Mouse (Mus musculus): Measurements from ENCODE around the gene Vmn1r55. TPM values are rescaled to one million over a fixed set of nuclear protein-coding genes. Genes with fewer than 3 reads are reported as not detected.
A peak's percentile ranks its signal among the peaks of the same experiment; 100 is the strongest.
"Not testable (repeated sequence)": the region's sequence is repeated elsewhere in the genome, so short reads cannot be mapped to it uniquely, and the experiment has no call there.

The Vmn1r55 gene
- polyA plus RNA-seq (2015; fragmentation: Nextera tagmentation; extraction: Ambion mirVana) = not detected in 2 replicates

DNA sequence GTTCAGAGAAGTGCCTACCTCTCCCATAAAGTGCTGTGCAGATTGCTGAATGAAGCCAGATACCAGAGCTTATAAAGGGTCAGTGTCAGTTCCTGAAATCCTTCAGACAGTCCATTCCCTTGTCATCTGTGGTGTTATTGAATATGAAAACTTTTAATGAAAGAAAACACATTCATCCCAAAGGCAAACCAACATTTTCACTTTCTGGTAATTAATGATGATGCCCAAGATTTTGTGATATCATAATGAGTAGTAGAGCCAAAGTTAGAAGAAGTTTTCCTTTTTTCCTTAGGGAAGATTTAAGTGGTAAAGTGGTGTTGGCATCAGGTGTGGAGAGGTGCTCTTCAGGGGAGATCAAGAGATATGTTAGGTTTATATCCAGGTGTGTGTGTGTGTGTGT lies at the start of gene Vmn1r55:
Vmn1r55 (minus strand) TSS at position 101 of the 400 bp plus-strand sequence.
- H3K4me2 ChIP-seq (ENCODE audit: low read depth, low read length); H3K9me3 ChIP-seq (replicated peaks; ENCODE audit: control insufficient read depth, low read length); H3K4me1 ChIP-seq (ENCODE audit: control insufficient read depth, low read depth, low read length); H3K9ac ChIP-seq (ENCODE audit: low read depth, low read length); H3K36me3 ChIP-seq (ENCODE audit: control insufficient read depth, insufficient read depth); H3K4me3 ChIP-seq (ENCODE audit: low read depth, low read length); ATAC-seq (ENCODE audit: low read depth); H3K27ac ChIP-seq (ENCODE audit: low read length); H3K27me3 ChIP-seq (ENCODE audit: control insufficient read depth, insufficient read depth, low read depth, low read length): not testable (repeated sequence)

DNA sequence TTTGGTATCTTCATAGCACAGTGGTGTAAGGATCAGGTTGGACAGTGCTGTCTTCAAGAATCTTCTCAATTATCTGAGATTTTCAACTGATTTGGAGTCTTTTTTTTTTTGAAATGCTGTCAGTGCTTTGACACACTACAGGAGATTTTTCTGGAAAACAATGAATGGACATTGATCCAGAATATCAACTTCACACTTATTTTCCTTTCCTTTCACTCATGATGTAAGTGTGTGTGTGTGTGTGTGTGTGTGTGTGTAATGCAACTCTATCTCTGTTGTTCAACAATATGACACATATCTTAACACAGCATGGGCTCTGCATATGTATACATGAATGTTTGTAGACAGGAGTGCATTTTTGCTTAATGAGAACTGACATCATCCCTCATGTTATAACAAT lies 47.2 kb upstream of the Vmn1r55 start, which contains the start of gene Vmn1r56:
Vmn1r56 (minus strand) TSS at position 101 of the 400 bp plus-strand sequence.
- not testable (repeated sequence) for H3K4me2 ChIP-seq (ENCODE audit: low read depth, low read length); H3K27ac ChIP-seq (ENCODE audit: low read length); H3K36me3 ChIP-seq (ENCODE audit: control insufficient read depth, insufficient read depth); ATAC-seq (ENCODE audit: low read depth); H3K9ac ChIP-seq (ENCODE audit: low read depth, low read length); H3K9me3 ChIP-seq (replicated peaks; ENCODE audit: control insufficient read depth, low read length); H3K4me3 ChIP-seq (ENCODE audit: low read depth, low read length); H3K27me3 ChIP-seq (ENCODE audit: control insufficient read depth, insufficient read depth, low read depth, low read length); H3K4me1 ChIP-seq (ENCODE audit: control insufficient read depth, low read depth, low read length)

DNA sequence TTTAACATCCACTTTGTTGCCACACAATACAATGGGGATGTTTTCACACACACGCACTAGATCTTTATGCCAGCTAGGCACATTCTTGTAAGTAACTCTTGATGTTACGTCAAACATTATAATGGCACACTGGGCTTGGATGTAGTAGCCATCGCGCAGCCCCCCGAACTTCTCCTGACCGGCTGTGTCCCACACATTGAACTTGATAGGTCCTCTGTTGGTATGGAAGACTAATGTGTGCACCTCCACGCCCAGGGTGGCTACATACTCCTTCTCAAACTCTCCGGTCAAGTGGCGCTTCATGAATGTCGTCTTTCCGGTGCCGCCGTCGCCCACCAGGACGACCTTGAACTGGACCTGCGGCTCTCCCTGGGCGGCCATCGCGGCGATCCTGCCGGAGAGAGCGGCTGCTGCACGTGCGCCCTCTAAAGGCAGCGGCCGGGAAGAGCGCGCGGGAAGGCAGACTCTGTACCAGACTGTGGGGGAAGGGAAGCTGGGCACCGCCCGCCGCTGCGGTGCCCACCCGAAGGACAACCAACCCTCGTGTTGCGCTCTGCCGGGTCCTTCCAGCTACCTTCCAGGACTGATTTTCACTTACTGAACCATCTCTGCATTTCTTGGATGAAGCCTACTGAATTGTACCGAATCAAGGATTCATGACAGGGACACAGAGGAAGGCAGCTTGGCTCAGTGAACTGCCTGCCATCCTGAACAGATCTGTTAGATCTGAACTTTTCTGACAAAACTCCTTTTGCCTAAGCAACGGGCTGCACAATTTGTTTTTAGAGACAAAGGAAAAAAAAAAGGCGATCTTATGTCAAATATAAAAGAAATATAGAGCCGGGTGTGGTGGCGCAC lies 23.7 kb downstream of the Vmn1r55 start, which contains the start of gene Rasl2-9:
Rasl2-9 (minus strand) TSS at position 402 of the 858 bp plus-strand sequence.
- Histone ChIP-seq H3K27ac (ENCODE audit: low read length) (no peak within 1 kb of the TSS), H3K9ac (ENCODE audit: low read depth, low read length) (no peak within 1 kb of the TSS), H3K4me3 (ENCODE audit: low read depth, low read length) (peak within 1 kb of the TSS; percentile 38), H3K4me1 (ENCODE audit: control insufficient read depth, low read depth, low read length) (no peaks in the 10 kb centered on the region), H3K36me3 (ENCODE audit: control insufficient read depth, insufficient read depth) (no peaks in the 10 kb centered on the region), H3K4me2 (ENCODE audit: low read depth, low read length) (peak within 1 kb of the TSS; percentile 49), H3K27me3 (ENCODE audit: control insufficient read depth, insufficient read depth, low read depth, low read length) (no peaks in the 10 kb centered on the region), H3K9me3 (replicated peaks; ENCODE audit: control insufficient read depth, low read length) (no peaks in the 10 kb centered on the region)
- WGBS (ENCODE audit: insufficient replicate concordance) = 12% methylated on average over 42 of the region's 42 CpGs
- peak; percentile 75 for ATAC-seq (ENCODE audit: low read depth)

DNA sequence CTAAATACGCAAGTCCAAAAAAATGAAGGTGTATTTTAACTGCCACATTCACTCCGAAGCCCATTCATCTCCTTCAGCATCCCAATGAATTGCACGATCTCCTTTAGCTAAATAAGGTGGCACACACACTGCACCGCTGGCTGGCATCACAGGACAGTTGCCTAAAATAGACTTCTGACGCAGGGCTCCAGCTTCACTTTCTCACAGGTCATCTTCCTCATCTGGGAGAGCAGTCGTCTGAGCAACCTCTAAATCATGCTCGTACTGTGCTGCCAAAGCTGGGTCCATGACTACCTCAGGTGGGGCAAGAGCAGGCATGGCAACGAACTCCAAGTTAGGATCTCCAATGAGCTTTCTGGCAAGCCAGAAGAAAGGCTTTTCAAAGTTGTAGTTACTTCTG lies 24.4 kb downstream of the Vmn1r55 start:
- H3K4me2 ChIP-seq (ENCODE audit: low read depth, low read length) = peak overlapping the region; percentile 49
- no peaks in the 10 kb centered on the region for H3K27me3 ChIP-seq (ENCODE audit: control insufficient read depth, insufficient read depth, low read depth, low read length)
- no peak overlapping the region for H3K4me3 ChIP-seq (ENCODE audit: low read depth, low read length)
- H3K9me3 ChIP-seq (replicated peaks; ENCODE audit: control insufficient read depth, low read length) = no peaks in the 10 kb centered on the region
- no peak for ATAC-seq (ENCODE audit: low read depth)
- H3K27ac ChIP-seq (ENCODE audit: low read length) = no peak overlapping the region
- WGBS (ENCODE audit: insufficient replicate concordance) = 64% methylated on average over 8 of the region's 8 CpGs
- no peak overlapping the region for H3K9ac ChIP-seq (ENCODE audit: low read depth, low read length)
- H3K36me3 ChIP-seq (ENCODE audit: control insufficient read depth, insufficient read depth) = no peaks in the 10 kb centered on the region
- no peaks in the 10 kb centered on the region for H3K4me1 ChIP-seq (ENCODE audit: control insufficient read depth, low read depth, low read length)

DNA sequence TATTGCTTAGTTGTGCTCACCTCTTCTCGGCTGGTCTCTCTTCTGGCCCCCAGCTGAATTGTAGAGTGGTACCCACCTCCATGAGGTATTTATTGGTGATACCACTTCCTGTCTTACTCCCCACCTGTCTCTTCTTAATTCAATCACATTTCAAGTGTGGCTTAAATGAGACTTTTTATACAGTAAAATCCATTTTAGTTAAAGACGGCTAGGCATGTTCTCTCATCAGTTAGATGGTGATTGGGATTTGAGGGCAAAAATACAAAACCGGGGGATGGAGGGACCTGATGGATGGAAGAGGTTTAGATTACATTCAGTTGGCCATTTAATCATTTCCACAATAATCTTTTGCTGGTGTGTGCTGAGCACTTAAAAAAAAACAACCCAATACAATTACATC lies 32.6 kb downstream of the Vmn1r55 start, which contains the start of gene Rfpl4:
Rfpl4 (minus strand) TSS at position 101 of the 400 bp plus-strand sequence.
- no peak within 1 kb of the TSS for H3K4me3 ChIP-seq (ENCODE audit: low read depth, low read length)
- no peaks in the 10 kb centered on the region for H3K9me3 ChIP-seq (replicated peaks; ENCODE audit: control insufficient read depth, low read length)
- no peak for ATAC-seq (ENCODE audit: low read depth)
- no peaks in the 10 kb centered on the region for H3K27me3 ChIP-seq (ENCODE audit: control insufficient read depth, insufficient read depth, low read depth, low read length)
- no peak within 1 kb of the TSS for H3K9ac ChIP-seq (ENCODE audit: low read depth, low read length)
- 61% methylated on average over 3 of the region's 3 CpGs for WGBS (ENCODE audit: insufficient replicate concordance)
- no peaks in the 10 kb centered on the region for H3K36me3 ChIP-seq (ENCODE audit: control insufficient read depth, insufficient read depth)
- H3K4me2 ChIP-seq (ENCODE audit: low read depth, low read length) = no peak within 1 kb of the TSS
- H3K27ac ChIP-seq (ENCODE audit: low read length) = no peak within 1 kb of the TSS
- no peaks in the 10 kb centered on the region for H3K4me1 ChIP-seq (ENCODE audit: control insufficient read depth, low read depth, low read length)

DNA sequence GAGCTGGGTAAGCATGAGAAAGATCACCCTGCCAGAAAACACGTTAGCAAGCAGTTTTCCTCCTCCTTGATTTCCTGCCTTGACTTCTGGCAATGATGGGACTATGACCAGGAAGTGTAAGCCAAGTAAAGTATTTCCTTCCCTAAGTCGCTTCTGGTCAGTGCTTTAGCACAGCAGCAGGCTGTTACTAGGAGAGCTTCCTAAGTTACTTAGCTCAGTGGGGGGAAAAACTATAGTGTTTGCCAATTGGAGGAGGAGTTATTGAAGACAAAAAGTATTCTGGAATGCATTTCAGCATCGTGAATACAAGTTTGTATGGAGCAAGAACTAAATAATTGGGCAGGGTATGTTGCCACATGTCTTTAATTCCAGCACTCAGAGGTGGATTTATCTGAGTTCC lies 36.8 kb downstream of the Vmn1r55 start:
- H3K9ac ChIP-seq (ENCODE audit: low read depth, low read length) = no peak overlapping the region
- no peak overlapping the region for H3K4me2 ChIP-seq (ENCODE audit: low read depth, low read length)
- ATAC-seq (ENCODE audit: low read depth) = no peak
- no peak overlapping the region for H3K27ac ChIP-seq (ENCODE audit: low read length)
- no peaks in the 10 kb centered on the region for H3K27me3 ChIP-seq (ENCODE audit: control insufficient read depth, insufficient read depth, low read depth, low read length)
- 16% methylated on average over 3 of the region's 3 CpGs for WGBS (ENCODE audit: insufficient replicate concordance)
- H3K4me3 ChIP-seq (ENCODE audit: low read depth, low read length) = no peak overlapping the region
- H3K36me3 ChIP-seq (ENCODE audit: control insufficient read depth, insufficient read depth) = no peaks in the 10 kb centered on the region
- H3K9me3 ChIP-seq (replicated peaks; ENCODE audit: control insufficient read depth, low read length) = no peaks in the 10 kb centered on the region
- H3K4me1 ChIP-seq (ENCODE audit: control insufficient read depth, low read depth, low read length) = no peaks in the 10 kb centered on the region

DNA sequence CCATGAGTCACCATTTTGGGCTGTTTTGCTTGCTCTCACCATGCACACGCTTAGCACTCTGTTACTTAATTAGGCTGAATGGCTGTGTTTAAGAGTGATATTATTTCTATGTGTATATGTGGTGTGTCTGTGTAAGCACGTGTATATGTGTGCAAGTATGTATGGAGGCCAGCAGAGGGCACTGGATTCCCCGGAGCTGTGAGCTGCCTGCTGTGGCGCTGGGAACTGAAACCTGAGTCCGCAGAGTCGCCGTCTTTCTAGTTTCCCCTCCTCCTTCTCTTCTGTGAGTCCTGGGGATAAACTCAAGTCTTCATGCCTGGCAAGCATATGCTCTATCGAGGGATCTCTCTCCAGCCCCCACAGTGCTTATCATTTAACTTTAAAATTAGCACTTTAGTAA lies 40.2 kb downstream of the Vmn1r55 start:
- H3K9me3 ChIP-seq (replicated peaks; ENCODE audit: control insufficient read depth, low read length) = no peaks in the 10 kb centered on the region
- no peak overlapping the region for H3K27ac ChIP-seq (ENCODE audit: low read length)
- no peak overlapping the region for H3K4me2 ChIP-seq (ENCODE audit: low read depth, low read length)
- ATAC-seq (ENCODE audit: low read depth) = no peak
- H3K4me1 ChIP-seq (ENCODE audit: control insufficient read depth, low read depth, low read length) = no peaks in the 10 kb centered on the region
- H3K36me3 ChIP-seq (ENCODE audit: control insufficient read depth, insufficient read depth) = no peaks in the 10 kb centered on the region
- H3K9ac ChIP-seq (ENCODE audit: low read depth, low read length) = no peak overlapping the region
- H3K27me3 ChIP-seq (ENCODE audit: control insufficient read depth, insufficient read depth, low read depth, low read length) = no peaks in the 10 kb centered on the region
- H3K4me3 ChIP-seq (ENCODE audit: low read depth, low read length) = no peak overlapping the region
- 71% methylated on average over 8 of the region's 8 CpGs for WGBS (ENCODE audit: insufficient replicate concordance)

DNA sequence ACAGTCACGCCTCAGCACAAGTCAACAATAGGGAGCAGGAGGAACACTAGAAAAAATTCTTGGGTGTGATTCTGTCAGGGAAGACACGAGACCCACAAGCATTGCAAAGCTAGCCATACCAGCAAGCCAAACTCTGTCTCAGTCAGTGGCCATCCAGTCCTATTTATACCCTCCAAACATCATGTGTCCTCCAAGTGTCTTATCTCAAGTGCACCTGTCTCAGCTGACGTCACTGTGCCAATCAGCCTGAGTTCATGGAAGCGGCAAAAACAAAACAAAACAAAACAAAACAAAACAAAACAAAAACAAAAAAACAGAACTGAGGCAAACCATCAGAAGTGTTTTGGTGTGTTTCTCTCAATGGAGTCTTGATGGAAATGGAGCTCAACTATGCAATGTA lies 41.2 kb downstream of the Vmn1r55 start:
- Histone ChIP-seq H3K4me1 (ENCODE audit: control insufficient read depth, low read depth, low read length) (no peaks in the 10 kb centered on the region), H3K9me3 (replicated peaks; ENCODE audit: control insufficient read depth, low read length) (no peaks in the 10 kb centered on the region), H3K9ac (ENCODE audit: low read depth, low read length) (no peak overlapping the region), H3K4me3 (ENCODE audit: low read depth, low read length) (no peak overlapping the region), H3K4me2 (ENCODE audit: low read depth, low read length) (no peak overlapping the region), H3K27ac (ENCODE audit: low read length) (no peak overlapping the region), H3K27me3 (ENCODE audit: control insufficient read depth, insufficient read depth, low read depth, low read length) (no peaks in the 10 kb centered on the region), H3K36me3 (ENCODE audit: control insufficient read depth, insufficient read depth) (no peaks in the 10 kb centered on the region)
- 52% methylated on average over 4 of the region's 4 CpGs for WGBS (ENCODE audit: insufficient replicate concordance)
- ATAC-seq (ENCODE audit: low read depth) = no peak

DNA sequence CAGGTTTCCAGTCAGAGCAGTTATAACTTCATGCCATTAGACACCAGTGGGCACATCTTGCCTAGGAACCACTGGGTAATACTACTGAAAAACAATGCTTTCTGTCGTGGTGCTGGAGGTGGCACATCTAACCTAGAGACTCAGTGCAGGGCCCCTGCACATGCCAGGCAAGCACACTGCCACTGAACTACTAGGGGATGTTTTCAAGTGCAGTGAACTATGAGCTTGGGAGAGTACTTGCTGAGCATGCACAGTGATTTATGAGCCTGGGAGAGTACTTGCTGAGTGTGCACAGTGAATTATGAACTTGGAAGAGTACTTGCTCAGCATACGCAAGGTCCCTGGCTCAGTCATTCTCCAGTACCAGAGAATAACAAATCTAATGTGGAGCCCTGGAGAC lies 46.9 kb downstream of the Vmn1r55 start:
- Histone ChIP-seq H3K27me3 (ENCODE audit: control insufficient read depth, insufficient read depth, low read depth, low read length) (no peaks in the 10 kb centered on the region), H3K9me3 (replicated peaks; ENCODE audit: control insufficient read depth, low read length) (no peaks in the 10 kb centered on the region), H3K4me3 (ENCODE audit: low read depth, low read length) (no peak overlapping the region), H3K36me3 (ENCODE audit: control insufficient read depth, insufficient read depth) (peaks cover 11% of the 10 kb centered on the region), H3K4me1 (ENCODE audit: control insufficient read depth, low read depth, low read length) (no peaks in the 10 kb centered on the region), H3K4me2 (ENCODE audit: low read depth, low read length) (no peak overlapping the region), H3K27ac (ENCODE audit: low read length) (no peak overlapping the region), H3K9ac (ENCODE audit: low read depth, low read length) (no peak overlapping the region)
- ATAC-seq (ENCODE audit: low read depth) = no peak
- WGBS (ENCODE audit: insufficient replicate concordance) = 64% methylated on average over 2 of the region's 2 CpGs
